Mouse (Mus musculus): Measurements from ENCODE around the gene Dpf1. TPM values are rescaled to one million over a fixed set of nuclear protein-coding genes. Genes with fewer than 3 reads are reported as not detected.

The Dpf1 gene
- total and polyA plus RNA-seq, 2 experiments from 2014 or later: 0.61 TPM; not detected in 1

GRCm38 (mm10) chr7:29342489-29343092 is 38.8 kb downstream of the Dpf1 start:
- H3K9ac ChIP-seq (replicated peaks; ENCODE audit: low read depth, low read length): no peak overlapping the region
- 36% methylated on average over 8 of the region's 8 CpGs for WGBS
- no peak for TF ChIP-seq CTCF (IDR thresholded peaks at IDR 0.05; ENCODE audit: low read depth)
- TF ChIP-seq EP300 (IDR thresholded peaks at IDR 0.05; ENCODE audit: low read depth): no peak

GRCm38 (mm10) chr7:29343746-29344145 is 40.0 kb downstream of the Dpf1 start:
- H3K9me3 ChIP-seq (replicated peaks; ENCODE audit: control insufficient read depth, low read length): no peaks in the 10 kb centered on the region

More at GRCm38 (mm10) chr7:29342489-29343092, 38.8 kb downstream of the Dpf1 start:
- Histone ChIP-seq H3K27ac (ENCODE audit: low read depth) (no peak overlapping the region), H3K27me3 (ENCODE audit: control insufficient read depth, insufficient read depth, low read length) (no peaks in the 10 kb centered on the region), H3K4me2 (ENCODE audit: low read depth, low read length) (no peak overlapping the region), H3K4me1 (ENCODE audit: control insufficient read depth, insufficient read depth) (no peaks in the 10 kb centered on the region), H3K36me3 (replicated peaks; ENCODE audit: control insufficient read depth, insufficient read depth, low read length) (no peaks in the 10 kb centered on the region), H3K9me3 (replicated peaks; ENCODE audit: control insufficient read depth, low read length) (no peaks in the 10 kb centered on the region), H3K4me3 (ENCODE audit: low read depth, low read length) (no peak overlapping the region)
- ATAC-seq (ENCODE audit: insufficient read depth, low read depth) (no peak), DNase-seq (ENCODE audit: low spot score) (no peak)

GRCm38 (mm10) chr7:29345534-29345933 is 41.8 kb downstream of the Dpf1 start:
- Histone ChIP-seq H3K36me3 (replicated peaks; ENCODE audit: control insufficient read depth, insufficient read depth, low read length) (peaks cover 10% of the 10 kb centered on the region; the same call in 1 of the 2 replicates), H3K9me3 (replicated peaks; ENCODE audit: control insufficient read depth, low read length) (no peaks in the 10 kb centered on the region), H3K27ac (ENCODE audit: low read depth) (no peak overlapping the region), H3K4me1 (ENCODE audit: control insufficient read depth, insufficient read depth) (no peaks in the 10 kb centered on the region), H3K27me3 (ENCODE audit: control insufficient read depth, insufficient read depth, low read length) (no peaks in the 10 kb centered on the region), H3K4me3 (ENCODE audit: low read depth, low read length) (no peak overlapping the region), H3K9ac (replicated peaks; ENCODE audit: low read depth, low read length) (no peak overlapping the region), H3K4me2 (ENCODE audit: low read depth, low read length) (no peak overlapping the region)
- TF ChIP-seq EP300 (IDR thresholded peaks at IDR 0.05; ENCODE audit: low read depth) (no peak), CTCF (IDR thresholded peaks at IDR 0.05; ENCODE audit: low read depth) (no peak)
- WGBS: 78% methylated on average over 4 of the region's 4 CpGs
- DNase-seq (ENCODE audit: low spot score) (no peak), ATAC-seq (ENCODE audit: insufficient read depth, low read depth) (no peak)

More at GRCm38 (mm10) chr7:29343746-29344145, 40.0 kb downstream of the Dpf1 start:
- TF ChIP-seq CTCF (IDR thresholded peaks at IDR 0.05; ENCODE audit: low read depth) (no peak), EP300 (IDR thresholded peaks at IDR 0.05; ENCODE audit: low read depth) (no peak)
- no peaks in the 10 kb centered on the region for H3K36me3 ChIP-seq (replicated peaks; ENCODE audit: control insufficient read depth, insufficient read depth, low read length)
- no peak overlapping the region for H3K4me3 ChIP-seq (ENCODE audit: low read depth, low read length)
- DNase-seq (ENCODE audit: low spot score) (no peak), ATAC-seq (ENCODE audit: insufficient read depth, low read depth) (no peak)
- 89% methylated on average over 7 of the region's 7 CpGs for WGBS
- no peaks in the 10 kb centered on the region for H3K27me3 ChIP-seq (ENCODE audit: control insufficient read depth, insufficient read depth, low read length)
- H3K4me2 ChIP-seq (ENCODE audit: low read depth, low read length): no peak overlapping the region
- H3K9ac ChIP-seq (replicated peaks; ENCODE audit: low read depth, low read length): no peak overlapping the region
- no peaks in the 10 kb centered on the region for H3K4me1 ChIP-seq (ENCODE audit: control insufficient read depth, insufficient read depth)
- no peak overlapping the region for H3K27ac ChIP-seq (ENCODE audit: low read depth)

- no peak overlapping the region for H3K9ac ChIP-seq (replicated peaks; ENCODE audit: low read depth, low read length)
- H3K27ac ChIP-seq (ENCODE audit: low read depth): no peak overlapping the region
- ATAC-seq (ENCODE audit: insufficient read depth, low read depth) (no peak), DNase-seq (ENCODE audit: low spot score) (no peak)
- H3K36me3 ChIP-seq (replicated peaks; ENCODE audit: control insufficient read depth, insufficient read depth, low read length): peaks cover 13% of the 10 kb centered on the region; the same call in 1 of the 2 replicates
- H3K27me3 ChIP-seq (ENCODE audit: control insufficient read depth, insufficient read depth, low read length): no peaks in the 10 kb centered on the region
- H3K4me2 ChIP-seq (ENCODE audit: low read depth, low read length): no peak overlapping the region
- 64% methylated on average over 3 of the region's 3 CpGs for WGBS
- no peaks in the 10 kb centered on the region for H3K9me3 ChIP-seq (replicated peaks; ENCODE audit: control insufficient read depth, low read length)
- TF ChIP-seq EP300 (IDR thresholded peaks at IDR 0.05; ENCODE audit: low read depth) (no peak), CTCF (IDR thresholded peaks at IDR 0.05; ENCODE audit: low read depth) (no peak)
- H3K4me1 ChIP-seq (ENCODE audit: control insufficient read depth, insufficient read depth): no peaks in the 10 kb centered on the region
- H3K4me3 ChIP-seq (ENCODE audit: low read depth, low read length): no peak overlapping the region
These were observed 42.5 kb downstream of the Dpf1 start for GRCm38 (mm10) chr7:29346212-29346611.

GRCm38 (mm10) chr7:29350489-29350888 is 46.7 kb downstream of the Dpf1 start:
- Histone ChIP-seq H3K4me3 (ENCODE audit: low read depth, low read length) (no peak overlapping the region), H3K4me2 (ENCODE audit: low read depth, low read length) (no peak overlapping the region), H3K27ac (ENCODE audit: low read depth) (no peak overlapping the region), H3K27me3 (ENCODE audit: control insufficient read depth, insufficient read depth, low read length) (no peaks in the 10 kb centered on the region), H3K9me3 (replicated peaks; ENCODE audit: control insufficient read depth, low read length) (no peaks in the 10 kb centered on the region), H3K36me3 (replicated peaks; ENCODE audit: control insufficient read depth, insufficient read depth, low read length) (peaks cover 13% of the 10 kb centered on the region; the same call in 1 of the 2 replicates), H3K4me1 (ENCODE audit: control insufficient read depth, insufficient read depth) (no peaks in the 10 kb centered on the region), H3K9ac (replicated peaks; ENCODE audit: low read depth, low read length) (no peak overlapping the region)
- no peak for TF ChIP-seq CTCF (IDR thresholded peaks at IDR 0.05; ENCODE audit: low read depth)
- TF ChIP-seq EP300 (IDR thresholded peaks at IDR 0.05; ENCODE audit: low read depth): no peak
- 88% methylated on average over 10 of the region's 10 CpGs for WGBS
- DNase-seq (ENCODE audit: low spot score) (no peak), ATAC-seq (ENCODE audit: insufficient read depth, low read depth) (no peak)

GRCm38 (mm10) chr7:29352246-29352645 is 48.5 kb downstream of the Dpf1 start:
- peaks cover 13% of the 10 kb centered on the region; the same call in 1 of the 2 replicates for H3K36me3 ChIP-seq (replicated peaks; ENCODE audit: control insufficient read depth, insufficient read depth, low read length)
- H3K4me3 ChIP-seq (ENCODE audit: low read depth, low read length): no peak overlapping the region
- H3K9ac ChIP-seq (replicated peaks; ENCODE audit: low read depth, low read length): no peak overlapping the region
- no peaks in the 10 kb centered on the region for H3K9me3 ChIP-seq (replicated peaks; ENCODE audit: control insufficient read depth, low read length)
- no peak for DNase-seq (ENCODE audit: low spot score)
- H3K4me1 ChIP-seq (ENCODE audit: control insufficient read depth, insufficient read depth): no peaks in the 10 kb centered on the region
- WGBS: 81% methylated on average over 8 of the region's 8 CpGs
- no peaks in the 10 kb centered on the region for H3K27me3 ChIP-seq (ENCODE audit: control insufficient read depth, insufficient read depth, low read length)
- no peak overlapping the region for H3K27ac ChIP-seq (ENCODE audit: low read depth)
- H3K4me2 ChIP-seq (ENCODE audit: low read depth, low read length): no peak overlapping the region
- no peak for ATAC-seq (ENCODE audit: insufficient read depth, low read depth)
- TF ChIP-seq CTCF (IDR thresholded peaks at IDR 0.05; ENCODE audit: low read depth) (no peak), EP300 (IDR thresholded peaks at IDR 0.05; ENCODE audit: low read depth) (no peak)

Data from heart, postnatal 0 days (tissue).